Comparison of ENCODE assay signal across 12 mouse cellular contexts in the genomic region with DNA sequence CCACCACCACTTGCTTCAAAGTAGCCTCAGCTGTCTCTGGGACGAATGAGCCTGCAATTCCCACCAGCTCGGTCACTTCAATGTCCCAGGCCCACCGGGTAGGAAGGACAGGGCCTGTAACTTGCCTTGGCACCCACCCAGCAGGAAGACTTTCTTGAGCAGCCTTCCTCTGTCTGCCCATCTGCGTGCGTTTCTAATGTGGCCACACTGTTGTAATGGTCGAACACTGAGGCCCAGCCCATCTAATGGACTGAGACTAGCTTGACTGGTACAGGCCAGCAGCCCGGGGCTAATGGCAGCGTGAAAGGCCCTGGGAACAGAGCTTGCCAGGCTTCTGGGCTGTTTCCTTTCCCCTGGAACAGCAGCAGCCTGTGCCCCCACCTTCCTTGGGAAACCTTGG. TPM values are rescaled to one million over a fixed set of nuclear protein-coding genes. Genes with fewer than 3 reads are reported as not detected.
DNase-seq lines count a peak whose midpoint lies in the region; ATAC-seq and TF ChIP-seq lines count a peak whose summit lies in the region.
"Had no signal": no experiment of that assay in that cellular context is flagged by ENCODE, and none has a peak within 500 bp of the region (broad histone marks: within the 10 kb centered on the region; RNA-seq: fewer than 3 reads in every experiment).

No protein-coding gene starts in this region.

- ATAC-seq in kidney, embryonic 15.5 days (replicated peaks; ENCODE audit: low FRiP score): no peak
- ATAC-seq in heart, embryonic 16.5 days (replicated peaks; ENCODE audit: extremely low read depth, insufficient read depth, low FRiP score): no peak
- ATAC-seq: Patski had no signal

- no peak for TF ChIP-seq RAD21 in MEL (IDR thresholded peaks at IDR 0.05; ENCODE audit: low read depth, low read length)

- H3K36me3 ChIP-seq in kidney, embryonic 15.5 days: no peaks in the 10 kb centered on the region
- peaks cover 0 to 3% of the 10 kb centered on the region in 2 experiments; a peak in 1 of 4 replicates for H3K36me3 ChIP-seq in MEL (ENCODE audit: control insufficient read depth in 1 of 2, insufficient read depth in 2 of 2, low read length in 2 of 2)
- no peaks in the 10 kb centered on the region for H3K36me3 ChIP-seq in heart, embryonic 16.5 days (ENCODE audit: control insufficient read depth, insufficient read depth)

- H3K4me2 ChIP-seq in kidney, embryonic 15.5 days: peak overlapping the region; percentile 94
- H3K4me2 ChIP-seq in heart, embryonic 16.5 days (ENCODE audit: low read depth, low read length): peak overlapping the region; percentile 95

- H3K9me3 ChIP-seq in kidney, embryonic 15.5 days (replicated peaks): no peaks in the 10 kb centered on the region
- H3K9me3 ChIP-seq in MEL (replicated peaks; ENCODE audit: insufficient read depth, low read length): no peaks in the 10 kb centered on the region
- no peaks in the 10 kb centered on the region for H3K9me3 ChIP-seq in heart, embryonic 16.5 days (replicated peaks; ENCODE audit: control insufficient read depth, low read length)

- H3K9ac ChIP-seq in kidney, embryonic 15.5 days: no peak overlapping the region
- peak overlapping the region; percentile 17; the same call in 1 of the 2 replicates for H3K9ac ChIP-seq in MEL (ENCODE audit: control insufficient read depth, low read depth, low read length, poor library complexity, severe bottlenecking)
- H3K9ac ChIP-seq in heart, embryonic 16.5 days (ENCODE audit: low read length): peak overlapping the region; percentile 59

- no peak for TF ChIP-seq POLR2A in MEL (IDR thresholded peaks at IDR 0.05; ENCODE audit: control insufficient read depth in 1 of 2, insufficient read depth in 1 of 2, low read depth in 1 of 2, low read length in 2 of 2, poor library complexity in 1 of 2)

- 51% methylated on average over 8 of the region's 8 CpGs for WGBS in kidney, embryonic 15.5 days
- WGBS in heart, embryonic 16.5 days: 63% methylated on average over 8 of the region's 8 CpGs

- peak; percentile 63 to 83 for DNase-seq in adrenal gland, adult (ENCODE audit: inconsistent age in 2 of 2, low spot score in 1 of 2)
- DNase-seq in adrenal gland, postnatal 4 days (ENCODE audit: low spot score in 2 of 2): no peak
- no peak for DNase-seq in kidney, adult 18-20 months
- DNase-seq in MEL (ENCODE audit: low read depth, low spot score): peak; percentile 38
- no peak for DNase-seq in retina, embryonic 14.5 days (ENCODE audit: low spot score)
- no peak for DNase-seq in urinary bladder, adult 2 months (ENCODE audit: low spot score)
- DNase-seq: thymus, postnatal 14 days had no signal

- H3K79me2 ChIP-seq in MEL (ENCODE audit: control insufficient read depth, insufficient read depth, low read length, poor library complexity): no peaks in the 10 kb centered on the region

- peaks cover 44% of the 10 kb centered on the region for H3K4me1 ChIP-seq in kidney, embryonic 15.5 days
- H3K4me1 ChIP-seq in MEL (ENCODE audit: control insufficient read depth in 1 of 2, insufficient read depth in 2 of 2, low read length in 2 of 2): peaks cover 3 to 20% of the 10 kb centered on the region in 2 experiments; a peak in 3 of 4 replicates
- peaks cover 48% of the 10 kb centered on the region for H3K4me1 ChIP-seq in heart, embryonic 16.5 days (ENCODE audit: control insufficient read depth, insufficient read depth, low read length)

- TF ChIP-seq EP300 in MEL (IDR thresholded peaks at IDR 0.05; ENCODE audit: low read depth in 1 of 2, low read length in 2 of 2): no peak

- no peak for TF ChIP-seq CTCF in MEL (IDR thresholded peaks at IDR 0.05 in 2 of 3, conservative IDR thresholded peaks at IDR 0.05 in 1 of 3; ENCODE audit: control insufficient read depth in 1 of 3, insufficient read depth in 1 of 3, low read depth in 2 of 3, low read length in 3 of 3, poor library complexity in 1 of 3, severe bottlenecking in 1 of 3)

- 0 out of 2 replicates have a peak overlapping the region, but pooled peaks have one; percentile 1 for H3K4me3 ChIP-seq in kidney, embryonic 15.5 days (replicated peaks)
- no peak overlapping the region for H3K4me3 ChIP-seq in MEL (ENCODE audit: control insufficient read depth in 1 of 2, insufficient read depth in 1 of 2, low read depth in 2 of 2, low read length in 2 of 2)
- H3K4me3 ChIP-seq in heart, embryonic 16.5 days (ENCODE audit: low read length): peak overlapping the region; percentile 54

- H3K27ac ChIP-seq in kidney, embryonic 15.5 days: peak overlapping the region; percentile 87
- H3K27ac ChIP-seq in MEL (ENCODE audit: control insufficient read depth, low read depth, low read length): peak overlapping the region; percentile 11; the same call in 1 of the 2 replicates
- H3K27ac ChIP-seq in heart, embryonic 16.5 days (ENCODE audit: low read length): peak overlapping the region; percentile 90

- peaks cover 44% of the 10 kb centered on the region for H3K27me3 ChIP-seq in kidney, embryonic 15.5 days
- peaks cover 0 to 7% of the 10 kb centered on the region in 2 experiments; a peak in 3 of 4 replicates for H3K27me3 ChIP-seq in MEL (ENCODE audit: control insufficient read depth in 1 of 2, insufficient read depth in 2 of 2, low read length in 2 of 2)
- H3K27me3 ChIP-seq in heart, embryonic 16.5 days (ENCODE audit: control insufficient read depth, insufficient read depth, low read length): peaks cover 20% of the 10 kb centered on the region
- H3K27me3 ChIP-seq: Patski had no signal

TF ChIP-seq in MEL, 35 proteins besides CTCF, POLR2A, EP300 and RAD21:
- TF ChIP-seq GABPA (IDR thresholded peaks at IDR 0.05; ENCODE audit: low read depth, low read length): no peak
- TF ChIP-seq USF1 (IDR thresholded peaks at IDR 0.05; ENCODE audit: low read depth, low read length): no peak
- no peak for TF ChIP-seq USF2 (IDR thresholded peaks at IDR 0.05; ENCODE audit: borderline replicate concordance in 1 of 2, insufficient read depth in 1 of 2, low read depth in 1 of 2, low read length in 2 of 2)
- no peak for TF ChIP-seq TBP (IDR thresholded peaks at IDR 0.05; ENCODE audit: low read depth, low read length)
- TF ChIP-seq ETS1 (IDR thresholded peaks at IDR 0.05; ENCODE audit: low read depth, low read length): no peak
- no peak for TF ChIP-seq MAZ (IDR thresholded peaks at IDR 0.05; ENCODE audit: low read depth, low read length)
- no peak for TF ChIP-seq POLR2AphosphoS5 (IDR thresholded peaks at IDR 0.05; ENCODE audit: borderline replicate concordance, low read depth, low read length)
- TF ChIP-seq UBTF (IDR thresholded peaks at IDR 0.05; ENCODE audit: borderline replicate concordance, insufficient read depth, low read depth, low read length): no peak
- TF ChIP-seq TCF12 (IDR thresholded peaks at IDR 0.05; ENCODE audit: low read depth, low read length): no peak
- no peak for TF ChIP-seq SMC3 (IDR thresholded peaks at IDR 0.05; ENCODE audit: low read depth, low read length)
- no peak for TF ChIP-seq ZC3H11A (IDR thresholded peaks at IDR 0.05; ENCODE audit: low read depth, low read length)
- no peak for TF ChIP-seq NELFE (IDR thresholded peaks at IDR 0.05; ENCODE audit: low read depth, low read length)

RNA-seq across cellular contexts. Expression of gene Adora1, which starts 2.9 kb away (rescaled TPM):
- 100 to 1,000 TPM in 1 of 2 experiments, 10 to 100 TPM in 1; 88.6 to 106 TPM for total RNA-seq in adrenal gland, postnatal 4 days (2021)
- 7.7 and 8.2 TPM in 2 replicates for polyA plus RNA-seq in kidney, embryonic 15.5 days (2015; fragmentation: Nextera tagmentation; extraction: Ambion mirVana)
- total RNA-seq in MEL (2012; rRNA removed): 0.03 TPM in 1 of 2 replicates, not detected in the other
- not detected for polyA plus RNA-seq in MEL (2012; ENCODE audit: insufficient read depth in 1 of 2, insufficient read length in 2 of 2, low read depth in 1 of 2, low replicate concordance in 2 of 2, missing spikeins in 1 of 2)
- 26.7 and 30.0 TPM in 2 replicates for polyA plus RNA-seq in heart, embryonic 16.5 days (2015; fragmentation: Nextera tagmentation; extraction: Ambion mirVana)
- polyA plus RNA-seq in urinary bladder, adult 2 months (2012; rRNA removed): 6.2 and 7.2 TPM in 2 replicates
- total RNA-seq: common myeloid progenitor, adult 5-6 weeks had no signal

RNA-seq across cellular contexts. Expression of gene Mybph, which starts 39.1 kb away (rescaled TPM):
- under 1 TPM; 0.34 to 0.84 TPM for total RNA-seq in adrenal gland, postnatal 4 days (2021)
- polyA plus RNA-seq in kidney, embryonic 15.5 days (2015; fragmentation: Nextera tagmentation; extraction: Ambion mirVana): 6.1 and 9.3 TPM in 2 replicates
- not detected in 2 replicates for total RNA-seq in MEL (2012; rRNA removed)
- polyA plus RNA-seq in MEL (2012; ENCODE audit: insufficient read depth in 1 of 2, insufficient read length in 2 of 2, low read depth in 1 of 2, low replicate concordance in 2 of 2, missing spikeins in 1 of 2): not detected
- polyA plus RNA-seq in heart, embryonic 16.5 days (2015; fragmentation: Nextera tagmentation; extraction: Ambion mirVana): 0.64 and 0.96 TPM in 2 replicates
- polyA plus RNA-seq in urinary bladder, adult 2 months (2012; rRNA removed): 0.09 TPM in 1 of 2 replicates, not detected in the other
- total RNA-seq: common myeloid progenitor, adult 5-6 weeks had no signal
- polyA plus RNA-seq: Patski had no signal

RNA-seq across cellular contexts. Expression of gene Chil1, which starts 50.4 kb away (rescaled TPM):
- 1 to 10 TPM in 1 of 2 experiments, under 1 TPM in 1; 0.81 to 3.4 TPM for total RNA-seq in adrenal gland, postnatal 4 days (2021)
- 1.7 and 2.2 TPM in 2 replicates for polyA plus RNA-seq in kidney, embryonic 15.5 days (2015; fragmentation: Nextera tagmentation; extraction: Ambion mirVana)
- not detected in 2 replicates for total RNA-seq in MEL (2012; rRNA removed)
- not detected for polyA plus RNA-seq in MEL (2012; ENCODE audit: insufficient read depth in 1 of 2, insufficient read length in 2 of 2, low read depth in 1 of 2, low replicate concordance in 2 of 2, missing spikeins in 1 of 2)
- polyA plus RNA-seq in heart, embryonic 16.5 days (2015; fragmentation: Nextera tagmentation; extraction: Ambion mirVana): 1.1 and 1.2 TPM in 2 replicates
- polyA plus RNA-seq in urinary bladder, adult 2 months (2012; rRNA removed): 0.10 and 0.44 TPM in 2 replicates

RNA-seq across cellular contexts. Expression of gene Myog, which starts 57.5 kb away (rescaled TPM):
- total RNA-seq in adrenal gland, postnatal 4 days (2021): 1 to 10 TPM; 1.8 to 3.4 TPM
- polyA plus RNA-seq in kidney, embryonic 15.5 days (2015; fragmentation: Nextera tagmentation; extraction: Ambion mirVana): 13.1 and 19.9 TPM in 2 replicates
- total RNA-seq in MEL (2012; rRNA removed): not detected in 2 replicates
- not detected for polyA plus RNA-seq in MEL (2012; ENCODE audit: insufficient read depth in 1 of 2, insufficient read length in 2 of 2, low read depth in 1 of 2, low replicate concordance in 2 of 2, missing spikeins in 1 of 2)
- polyA plus RNA-seq in heart, embryonic 16.5 days (2015; fragmentation: Nextera tagmentation; extraction: Ambion mirVana): 2.0 and 3.3 TPM in 2 replicates
- not detected in 2 replicates for polyA plus RNA-seq in urinary bladder, adult 2 months (2012; rRNA removed)
- total RNA-seq: common myeloid progenitor, adult 5-6 weeks; layer of hippocampus, postnatal 25 days had no signal
- polyA plus RNA-seq: Patski had no signal

Comparison
In these comparisons a context has a peak if more than half of its experiments do, and no peak if none do; other contexts are left out.
1. DNase-seq: peak in adrenal gland, adult (2 of 2) and MEL (single experiment); none in adrenal gland, postnatal 4 days (0 of 2), kidney, adult 18-20 months (single experiment), retina, embryonic 14.5 days (single experiment) and urinary bladder, adult 2 months (single experiment).
2. H3K27ac ChIP-seq: peak in every context shown above with its lines; median percentile 90 in heart, embryonic 16.5 days; 87 in kidney, embryonic 15.5 days; 11 in MEL.
3. H3K4me3 ChIP-seq: peak in kidney, embryonic 15.5 days (single experiment) and heart, embryonic 16.5 days (single experiment); none in MEL (0 of 2).